Mouse (Mus musculus) thymus, postnatal 25 days (tissue): ENCODE measurements around the gene Ctrc.

ENCODE experiments used
- DNase-seq: peaks from one replicate; pipeline ENCODE4 v3.0.0; 2022

Gene Ctrc

DNA sequence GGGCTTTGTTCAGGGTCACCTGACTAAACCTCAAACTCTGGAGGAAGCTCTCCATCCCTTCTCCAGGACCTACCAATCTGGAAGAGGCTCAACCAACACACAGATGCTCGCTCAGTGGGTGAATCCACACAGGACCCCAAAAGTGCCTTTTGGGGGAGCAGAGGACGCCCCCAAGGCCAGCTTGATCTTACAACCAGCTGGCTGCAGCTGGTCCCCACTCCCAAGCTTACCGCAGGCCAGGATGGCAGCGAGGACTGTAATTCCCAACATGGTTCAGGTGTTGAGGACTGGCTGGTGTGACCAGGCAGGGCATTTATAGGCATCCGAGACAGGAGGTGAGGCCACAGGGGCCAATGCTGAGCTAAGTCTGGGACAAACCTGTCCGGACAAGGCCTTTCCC, at the start of gene Ctrc:
Gene Ctrc (minus strand): TSS at position 361 of the 400 bp plus-strand sequence.
- no peak for DNase-seq

DNA sequence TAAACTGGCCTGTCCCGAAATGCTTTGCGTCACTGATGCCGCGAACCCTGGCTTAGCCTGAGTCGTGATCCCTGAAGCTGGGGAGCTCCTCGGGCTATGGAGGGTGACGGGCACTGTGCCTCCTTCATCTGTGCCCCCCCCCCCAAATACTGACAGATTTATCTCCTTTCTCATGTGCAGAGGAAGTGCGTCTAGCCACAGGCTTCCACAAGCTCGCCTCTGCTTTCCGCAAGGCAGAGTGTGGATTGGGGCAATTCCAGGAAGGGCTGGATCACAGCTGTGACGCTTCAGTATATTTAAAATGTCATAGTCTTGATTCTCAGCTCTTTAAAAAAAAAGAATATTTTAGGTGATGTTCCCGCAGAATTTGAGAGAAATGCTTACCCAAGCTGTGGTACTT, 49.6 kb upstream of the Ctrc start:
- DNase-seq = no peak

DNA sequence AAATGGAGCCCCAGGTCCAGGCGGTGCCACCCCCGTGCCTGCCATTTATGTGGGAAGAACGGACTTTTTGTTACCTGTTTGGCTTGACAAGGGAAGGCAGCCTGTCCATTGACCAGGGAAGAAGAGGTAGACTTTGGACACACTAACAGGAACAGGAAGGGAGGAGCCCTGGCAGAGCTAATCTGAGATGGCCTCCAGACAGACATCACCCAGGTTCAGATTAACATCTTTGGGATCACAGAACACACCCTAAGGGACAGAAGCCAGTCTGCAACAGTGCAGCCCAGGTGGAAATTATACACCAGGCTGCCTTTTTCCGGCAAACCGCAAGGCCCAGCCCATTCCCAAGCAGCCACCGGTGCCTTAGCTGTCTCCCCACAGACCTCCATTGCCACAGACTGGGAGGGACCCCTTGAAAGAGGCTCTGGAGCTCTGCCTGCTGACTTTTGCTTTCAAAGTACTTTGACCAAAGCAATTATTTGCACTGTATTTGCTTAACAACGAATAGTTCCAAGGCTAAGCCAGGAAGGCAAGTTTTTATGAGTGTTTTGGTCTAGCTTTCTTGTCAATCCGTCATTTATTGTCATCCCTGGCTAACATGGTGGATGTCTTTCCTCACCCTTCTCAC, 47.1 kb upstream of the Ctrc start:
- DNase-seq = no peak

DNA sequence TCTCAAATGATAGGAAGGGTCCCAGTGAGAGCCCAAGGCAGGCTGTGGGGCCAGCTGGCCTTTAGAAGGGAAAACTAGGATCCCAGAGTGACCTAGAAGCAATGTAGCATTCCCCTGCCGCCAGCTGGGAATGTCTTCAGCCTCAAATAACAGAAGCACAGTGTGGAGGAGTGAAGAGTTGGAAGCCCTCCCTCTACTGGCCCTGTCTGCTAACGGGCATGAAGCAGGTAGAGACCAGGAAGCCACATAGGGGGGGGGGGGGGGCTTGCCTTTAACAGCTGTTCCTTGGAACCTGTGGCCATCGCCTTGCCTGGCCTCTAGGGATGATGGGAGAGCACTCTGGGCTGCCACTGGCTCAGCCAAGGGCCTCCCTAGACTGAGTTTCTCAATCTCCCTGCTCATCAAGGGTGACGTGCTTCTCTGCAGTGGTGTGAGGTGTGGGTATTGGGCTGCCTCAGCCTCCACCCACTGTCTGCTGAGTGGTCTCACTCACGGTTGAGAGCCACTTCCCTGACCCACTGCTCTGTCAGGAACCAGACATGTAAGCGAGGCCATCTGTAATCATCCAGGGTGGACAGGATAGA, 40.3 kb upstream of the Ctrc start:
- DNase-seq = no peak

DNA sequence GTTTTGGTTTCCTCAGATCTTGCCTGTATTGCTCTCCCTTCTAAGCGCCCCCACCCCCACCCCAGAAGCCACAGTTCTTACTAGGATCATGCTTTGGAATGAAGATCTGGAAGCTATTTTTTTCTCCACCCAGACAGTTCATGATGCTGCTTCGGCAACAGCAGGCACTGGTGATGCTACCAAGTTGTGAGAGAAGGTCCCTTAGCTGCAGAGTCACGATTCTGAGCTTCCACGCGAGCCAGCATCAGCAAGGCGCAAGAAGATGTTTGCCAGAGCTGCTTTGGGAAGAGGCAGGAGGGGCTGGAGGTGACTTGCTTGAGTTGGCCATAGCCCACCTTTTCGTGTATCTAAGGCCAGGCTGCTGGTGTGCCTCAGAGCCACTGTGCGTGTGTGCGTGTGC, 39.3 kb upstream of the Ctrc start:
- no peak for DNase-seq

DNA sequence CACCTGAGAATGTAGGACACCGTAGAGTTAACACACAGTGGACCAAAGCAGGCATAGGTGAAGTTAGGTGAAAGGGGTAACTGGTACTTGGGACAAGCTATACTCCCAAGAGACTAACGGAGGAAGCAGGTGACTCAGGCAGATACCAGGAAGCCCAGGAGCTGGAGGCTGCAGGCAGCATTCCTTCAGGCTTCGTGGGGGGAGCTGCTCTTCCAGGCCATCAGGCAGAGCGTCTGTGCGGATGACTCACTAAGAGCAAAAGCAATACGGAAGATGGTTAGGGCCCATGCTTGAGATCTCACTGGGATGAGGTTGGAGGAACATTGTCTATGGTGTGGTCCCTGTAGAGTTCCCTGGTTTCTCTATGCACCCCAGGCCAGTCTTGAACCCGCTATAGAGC, 36.7 kb upstream of the Ctrc start:
- no peak for DNase-seq

DNA sequence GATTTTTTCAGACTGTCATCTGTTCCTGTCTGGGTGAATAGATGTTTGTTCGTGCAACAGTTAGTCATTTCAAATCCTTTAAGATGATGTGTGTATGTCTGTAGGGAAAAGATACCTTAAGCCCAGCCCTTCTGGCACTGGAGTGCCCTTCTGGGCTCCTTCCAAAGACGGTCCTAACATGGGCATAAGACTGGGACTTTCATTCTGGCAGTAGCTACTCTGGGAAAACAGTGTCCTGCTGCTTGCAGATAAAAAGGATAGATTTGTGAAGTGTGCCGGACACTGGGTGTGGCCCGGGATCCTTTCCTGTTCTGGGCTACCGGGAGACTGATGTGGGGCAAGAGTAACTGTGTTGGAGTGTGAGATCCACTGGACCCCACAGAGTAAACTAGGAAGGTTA, 35.8 kb upstream of the Ctrc start:
- DNase-seq = no peak

DNA sequence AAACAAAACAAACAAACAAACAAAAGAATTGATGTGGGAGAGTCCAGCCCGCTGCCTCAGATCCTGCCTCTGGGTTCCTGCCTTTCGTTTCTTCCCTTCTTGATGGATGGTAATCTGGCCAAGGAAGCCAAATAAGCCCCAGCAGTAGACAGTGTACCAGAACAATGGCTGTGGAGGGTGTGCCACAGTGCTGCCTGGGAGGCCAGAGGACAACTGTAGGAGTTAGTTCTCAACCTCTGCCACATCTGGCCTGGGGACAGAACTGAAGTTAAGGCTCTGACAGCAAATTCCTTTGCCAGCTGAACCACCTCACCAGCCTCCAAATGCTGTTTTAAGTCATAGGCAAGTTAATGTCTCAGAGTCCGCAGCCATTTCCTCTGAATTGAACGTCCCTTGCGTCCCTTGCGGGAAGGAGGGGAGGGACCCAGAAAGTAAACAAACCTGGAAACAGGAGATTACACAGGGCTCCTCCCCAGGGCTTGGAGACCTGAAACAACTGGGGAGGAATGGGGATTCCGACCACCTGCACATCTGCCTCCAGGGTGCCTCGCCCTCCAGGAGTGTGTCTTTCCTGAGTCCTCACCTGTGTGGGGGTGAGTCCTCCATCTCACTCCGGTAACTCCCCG, 35.2 kb upstream of the Ctrc start:
- no peak for DNase-seq

DNA sequence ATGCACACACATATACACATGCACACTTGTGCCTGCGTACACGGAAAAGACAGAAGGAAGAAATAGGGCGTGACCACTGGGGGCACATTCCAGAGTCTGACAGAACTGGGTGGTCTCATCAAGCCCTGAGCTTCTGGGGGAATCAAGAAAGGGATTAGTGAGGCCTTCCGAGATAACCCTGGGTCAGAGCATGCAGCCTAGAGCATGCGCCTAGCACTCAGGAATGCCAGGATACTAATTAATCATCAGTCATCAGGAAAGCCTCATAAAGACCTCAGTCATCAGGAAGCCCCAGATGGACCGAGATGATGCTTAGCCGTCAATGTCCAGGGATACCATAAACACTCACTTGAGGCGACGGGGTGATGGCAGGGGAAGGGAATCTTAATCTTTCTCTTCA, 33.7 kb upstream of the Ctrc start:
- DNase-seq = no peak

DNA sequence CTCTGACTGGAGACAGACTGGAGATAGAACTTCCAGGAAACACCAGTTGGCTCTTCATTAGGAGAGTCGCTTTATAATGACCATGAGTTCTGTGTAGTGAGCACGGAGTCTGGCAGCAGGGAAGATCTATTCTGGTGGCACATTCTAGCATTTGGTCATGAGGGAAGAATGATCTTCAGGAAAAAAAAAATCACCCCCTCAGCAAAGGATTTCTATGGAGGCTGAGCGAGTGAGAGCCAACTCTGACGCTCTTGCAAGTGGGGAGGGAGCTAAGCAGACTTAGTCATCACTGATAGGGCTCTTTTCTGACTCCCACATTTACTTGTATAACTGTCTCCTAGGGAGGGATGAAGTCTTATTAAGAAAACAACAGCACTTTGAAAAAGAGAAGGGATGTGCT, 32.9 kb upstream of the Ctrc start:
- DNase-seq = no peak

DNA sequence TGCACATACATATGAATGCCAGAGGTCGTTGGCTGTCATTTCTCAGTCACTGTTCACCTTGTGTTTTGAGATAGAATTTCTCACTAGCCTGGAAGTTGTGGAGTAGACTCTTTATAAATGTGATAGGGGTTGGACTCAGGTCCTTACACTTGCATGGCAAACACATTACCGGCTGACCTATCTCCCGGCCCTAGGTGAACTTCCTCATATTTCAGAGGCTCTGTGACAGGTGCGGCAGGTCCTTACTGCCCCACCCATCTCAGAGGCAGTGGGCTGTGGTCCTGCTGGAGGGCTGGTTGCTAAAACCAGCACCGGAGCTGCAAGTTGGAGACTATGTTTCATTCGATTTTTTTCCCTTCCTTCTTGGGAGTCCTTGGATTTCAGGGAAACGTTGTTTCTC, 32.5 kb upstream of the Ctrc start:
- DNase-seq = no peak

DNA sequence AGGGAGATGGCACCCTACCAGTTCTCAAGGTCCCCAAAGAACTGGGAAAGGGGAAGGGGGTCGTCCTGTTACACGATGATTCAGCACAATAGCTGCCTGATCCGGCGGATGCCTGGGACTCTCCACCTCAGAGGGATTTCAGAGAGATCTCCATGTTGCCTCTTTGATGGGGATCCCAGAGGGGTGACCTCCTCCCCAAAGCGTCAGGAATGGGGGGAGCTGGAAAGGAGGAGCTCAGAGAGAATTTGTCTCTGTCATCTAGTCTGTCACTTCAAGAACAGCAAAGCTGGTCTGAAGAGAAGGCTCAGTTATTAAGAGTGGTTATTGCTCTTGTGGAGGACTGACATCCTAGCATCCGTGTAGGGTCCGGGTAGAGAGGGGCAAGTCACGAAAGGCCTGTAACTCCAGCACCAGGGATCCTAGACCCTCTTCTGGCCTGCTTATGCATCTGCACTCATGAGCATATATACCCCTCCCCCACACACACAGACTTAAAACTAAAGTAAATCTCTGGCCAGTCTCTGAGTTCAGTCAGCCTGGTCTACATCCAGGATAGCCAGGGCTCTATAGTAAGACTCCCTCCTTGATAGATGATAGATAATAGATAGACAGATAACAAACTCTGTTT, 29.4 kb upstream of the Ctrc start:
- DNase-seq = no peak

DNA sequence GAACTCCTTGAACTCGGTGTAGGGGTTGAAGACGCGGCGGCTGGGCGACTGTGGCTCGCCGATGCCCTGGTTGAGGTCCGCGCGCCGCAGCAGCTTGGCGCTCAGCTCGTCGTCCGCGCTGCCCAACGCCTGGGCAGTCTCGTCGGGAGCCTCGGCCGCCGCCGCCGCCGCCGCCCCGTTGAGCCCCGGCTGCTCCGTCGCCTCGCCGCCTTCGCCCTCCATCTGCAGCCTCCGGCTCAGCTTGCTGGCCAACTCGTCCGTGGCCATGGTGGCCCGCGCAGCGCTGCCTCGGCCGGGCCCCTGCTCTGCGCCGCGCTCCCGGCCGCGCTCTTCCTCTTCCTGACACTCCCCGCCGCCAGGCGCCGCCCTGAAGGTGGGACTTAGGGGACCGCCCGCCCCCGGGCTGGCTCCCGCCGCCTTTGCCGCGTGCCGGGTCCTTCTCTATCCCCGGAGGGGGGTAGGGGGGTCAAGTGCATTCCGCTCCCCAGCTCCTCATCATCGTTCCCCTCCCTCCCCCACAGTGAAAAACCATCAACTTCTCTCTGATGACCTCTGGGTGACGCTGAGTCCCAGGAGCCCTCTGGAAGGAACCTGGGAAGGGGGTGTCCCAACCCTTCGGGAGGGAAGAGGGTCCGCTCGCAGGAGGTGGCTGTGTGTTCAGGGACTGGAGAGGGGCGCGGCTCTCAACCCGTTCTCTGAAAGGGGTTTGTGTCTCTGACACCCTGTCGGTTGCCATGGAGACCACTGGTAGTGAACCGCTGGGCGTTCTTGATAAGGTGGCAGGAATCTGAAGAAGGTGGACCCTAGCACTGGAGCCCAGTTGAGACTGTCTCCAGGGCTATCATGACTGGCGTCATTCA, 28.7 kb upstream of the Ctrc start, which contains the start of gene Efhd2:
Gene Efhd2 (minus strand): TSS at position 320 of the 860 bp plus-strand sequence.
- DNase-seq = peak; percentile 76

DNA sequence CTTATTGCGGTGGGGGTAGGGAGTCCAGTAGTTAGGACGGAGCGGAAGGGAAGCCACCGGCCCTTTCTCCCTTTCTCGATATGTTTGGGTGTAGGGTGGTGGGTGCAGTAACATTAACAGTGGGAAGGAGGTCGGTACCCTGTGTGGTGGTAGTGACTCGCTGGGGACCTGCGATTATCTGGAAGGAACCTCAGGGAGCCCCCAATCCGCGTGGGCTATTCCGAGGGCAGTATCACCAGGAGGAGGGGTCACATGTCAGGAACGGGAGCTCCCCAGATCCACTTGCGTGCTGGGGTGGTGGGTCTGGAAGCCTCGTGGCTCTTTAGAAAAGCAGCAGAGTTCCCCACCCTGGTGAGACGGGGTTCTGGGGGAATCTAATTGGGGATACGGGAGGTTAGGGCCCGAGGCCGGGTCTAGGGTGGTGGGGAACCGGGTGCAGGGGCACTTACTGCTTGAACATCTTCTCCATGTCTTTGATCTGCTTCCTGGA, 28.0 kb upstream of the Ctrc start:
- no peak for DNase-seq

DNA sequence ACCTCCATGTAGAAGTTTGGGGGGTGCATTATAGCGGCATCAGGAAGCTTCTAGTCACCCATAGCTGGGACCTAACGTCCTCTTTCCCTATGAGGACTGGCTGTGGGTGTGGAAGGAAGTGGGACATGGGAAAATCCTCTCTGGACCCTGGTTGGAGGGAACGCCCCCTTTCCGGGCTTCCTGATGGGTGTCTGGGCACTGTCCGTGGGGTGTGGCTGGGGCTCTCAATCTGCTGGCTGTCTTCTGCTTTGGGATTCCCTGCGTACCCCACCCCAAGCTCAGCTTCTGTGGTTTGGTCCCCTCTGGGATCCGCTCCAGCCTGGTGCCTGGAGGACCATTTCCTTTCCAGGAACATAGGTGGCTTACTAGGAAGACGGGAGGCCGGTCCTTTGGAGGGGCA, 26.8 kb upstream of the Ctrc start:
- no peak for DNase-seq

DNA sequence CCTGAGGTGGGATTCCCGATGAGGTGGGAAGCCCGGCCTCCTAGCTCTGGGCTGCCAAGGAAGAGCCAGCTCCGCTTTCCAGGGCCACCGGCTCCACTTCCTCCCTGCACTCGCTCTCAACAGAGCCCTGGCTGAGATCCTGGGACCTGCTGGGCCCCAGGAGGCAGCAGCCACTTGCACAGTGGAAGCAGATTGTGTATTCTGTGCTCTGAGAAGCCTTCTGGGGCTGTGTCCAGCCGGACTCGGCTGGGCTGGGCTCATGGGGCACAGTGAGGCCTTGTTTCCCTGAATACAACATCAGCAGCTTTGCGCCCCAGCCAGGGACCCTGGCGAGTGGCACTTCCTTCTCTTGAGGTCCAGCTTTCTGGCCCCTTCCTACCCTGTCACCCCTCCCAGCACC, 25.8 kb upstream of the Ctrc start:
- no peak for DNase-seq

DNA sequence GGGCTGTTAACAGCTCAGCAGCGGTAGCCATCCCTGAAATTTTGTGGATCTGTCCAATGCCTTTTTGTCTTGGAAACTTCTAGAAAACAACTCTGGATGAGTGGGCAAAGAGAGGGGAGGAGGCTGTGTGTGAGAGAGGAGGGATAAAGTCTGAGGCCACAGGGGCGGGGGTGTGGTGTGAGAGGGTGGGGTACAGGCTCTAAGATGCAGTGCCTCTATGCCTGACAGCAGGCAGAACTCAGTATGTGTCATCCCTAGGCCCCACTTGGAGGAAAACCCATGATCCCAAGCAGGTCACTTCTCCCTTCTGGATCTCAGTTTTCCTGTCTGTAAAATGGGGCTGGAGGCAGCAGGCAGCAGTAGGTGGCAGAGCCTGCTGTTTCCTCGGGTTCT, 25.2 kb upstream of the Ctrc start:
- DNase-seq = no peak

DNA sequence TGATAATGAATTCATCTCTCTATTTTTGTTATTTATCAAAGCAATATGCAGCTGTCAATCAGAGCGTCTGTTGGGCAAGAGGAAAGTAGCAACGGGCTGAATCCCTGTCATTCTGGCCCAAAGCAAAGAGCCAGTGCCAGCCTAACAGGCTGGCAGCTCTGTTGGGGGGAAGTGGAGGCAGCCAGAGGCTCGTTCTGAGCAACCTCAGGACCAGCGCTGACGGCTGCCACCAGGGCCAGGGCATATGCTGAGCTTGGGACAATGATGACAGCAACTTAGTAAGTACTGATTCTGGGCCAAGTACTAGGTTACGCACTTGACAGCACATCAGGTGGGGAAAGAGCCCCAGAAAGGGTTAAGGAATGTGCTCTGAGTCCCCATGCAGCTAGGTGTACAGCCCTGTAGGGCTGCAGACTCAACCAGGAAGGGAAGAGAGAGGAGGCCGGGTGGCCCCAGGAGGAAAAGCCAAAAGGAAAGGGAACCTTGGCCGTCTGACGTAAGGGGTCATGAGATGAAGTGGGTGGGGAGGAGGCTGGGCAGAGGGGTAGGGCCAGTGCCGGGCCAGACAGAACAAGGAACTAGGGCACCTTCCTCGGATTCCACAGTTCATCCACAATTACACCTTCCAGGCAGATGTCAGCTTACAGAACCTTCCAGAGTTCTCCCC, 24.6 kb upstream of the Ctrc start:
- DNase-seq = no peak

DNA sequence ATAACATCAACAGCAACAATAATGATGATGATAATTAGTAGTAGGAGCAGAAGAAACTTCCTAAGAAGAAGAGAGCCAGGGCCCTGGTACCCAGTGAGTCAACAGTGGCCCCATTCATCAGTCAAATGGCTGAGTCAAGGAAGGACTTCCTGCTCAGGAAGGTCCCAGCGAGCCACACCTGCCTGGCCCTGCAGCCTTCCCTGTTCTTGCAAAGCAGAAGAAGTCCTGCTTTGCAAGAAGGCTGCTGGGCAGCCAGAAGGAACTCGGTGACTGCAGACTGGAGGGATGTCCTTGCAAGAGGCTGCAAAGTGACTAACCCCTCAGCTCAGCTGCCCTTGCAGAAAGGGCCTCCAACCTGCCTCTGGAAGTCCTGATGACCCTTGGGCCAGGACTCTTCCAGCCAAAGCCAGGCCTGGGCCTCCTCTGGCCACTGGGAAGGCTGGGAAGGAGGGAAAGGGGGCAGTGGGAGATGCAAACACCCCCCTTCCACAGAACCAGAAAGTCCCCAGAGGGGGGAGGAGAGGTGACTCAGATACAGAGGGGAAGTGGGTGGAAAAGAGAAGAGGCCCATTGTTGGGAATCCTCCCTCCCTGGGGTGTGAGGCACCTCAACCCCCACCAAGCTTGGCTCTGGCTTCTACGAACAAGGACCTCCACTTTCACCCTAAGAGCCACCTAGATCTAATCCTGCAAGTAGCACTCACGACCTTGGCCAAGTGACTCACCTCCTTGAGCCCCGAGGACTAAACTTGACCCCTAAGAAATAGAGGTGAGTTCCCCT, 23.5 kb upstream of the Ctrc start:
- no peak for DNase-seq

DNA sequence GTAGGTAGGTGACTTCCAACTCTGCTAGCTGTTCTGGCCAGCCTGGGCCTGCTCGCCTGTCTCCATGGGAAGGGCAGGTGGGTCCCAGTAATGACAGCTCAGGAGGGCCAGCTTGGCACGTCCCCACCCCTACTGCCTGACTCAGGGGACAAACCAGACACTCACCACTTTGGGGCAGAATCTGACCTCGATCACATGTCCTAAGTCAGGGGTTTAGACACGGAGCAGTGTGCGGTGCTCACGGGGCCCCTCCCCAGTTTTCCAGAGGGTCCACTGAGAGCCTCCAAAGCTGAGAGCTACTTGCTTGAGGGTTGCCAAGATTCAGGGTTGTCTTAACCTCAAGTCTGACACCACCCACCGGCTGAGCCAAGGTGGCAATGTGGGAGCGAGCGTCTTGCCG, 21.9 kb upstream of the Ctrc start:
- DNase-seq = no peak

DNA sequence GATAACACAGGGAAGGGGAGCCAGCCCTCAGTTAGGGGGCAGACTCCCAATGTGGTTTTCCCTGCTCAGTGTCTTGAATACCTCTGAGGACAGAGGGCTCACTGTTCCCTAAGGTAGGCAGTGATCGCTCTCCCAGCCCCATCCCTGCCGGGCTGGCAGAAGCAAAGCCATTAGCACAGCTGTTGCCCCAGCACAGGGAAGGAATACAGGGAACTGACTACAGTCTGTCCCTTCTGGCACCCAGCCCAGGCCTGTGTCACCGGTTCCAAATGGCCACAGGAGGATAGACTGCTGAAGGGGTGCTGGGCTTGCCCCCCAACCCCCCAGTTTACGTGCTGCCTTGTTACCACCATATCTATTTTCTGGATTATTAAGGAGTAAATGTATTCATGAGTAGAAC, 21.3 kb upstream of the Ctrc start:
- DNase-seq = no peak
